Mouse (Mus musculus): ENCODE measurements around the gene Gimd1. TPM values are rescaled to one million over a fixed set of nuclear protein-coding genes. Genes with fewer than 3 reads are reported as not detected.

Gene Gimd1
- polyA plus RNA-seq, 1 experiment from 2014 or later, result not detected

- no peak overlapping the region for H3K4me3 ChIP-seq (ENCODE audit: low read depth, low read length)
- H3K27me3 ChIP-seq (ENCODE audit: control insufficient read depth, insufficient read depth, low read length), result no peaks in the 10 kb centered on the region
- no peaks in the 10 kb centered on the region for H3K36me3 ChIP-seq (ENCODE audit: control insufficient read depth, insufficient read depth, low read length)
- no peak for ATAC-seq (ENCODE audit: low FRiP score)
- H3K27ac ChIP-seq (ENCODE audit: low read depth, low read length), result no peak overlapping the region
- no peaks in the 10 kb centered on the region for H3K9me3 ChIP-seq (ENCODE audit: control insufficient read depth, low read length)
- H3K4me2 ChIP-seq, result no peak overlapping the region
- WGBS, result 92% methylated on average over 3 of the region's 3 CpGs
- H3K4me1 ChIP-seq (ENCODE audit: control insufficient read depth, insufficient read depth, low read length), result no peaks in the 10 kb centered on the region
- DNase-seq (ENCODE audit: low spot score, missing footprints), result no peak
- H3K9ac ChIP-seq (ENCODE audit: low read length), result no peak overlapping the region
Observed at GRCm38 (mm10) chr3:132637080-132637479, 7.5 kb downstream of the Gimd1 start.

GRCm38 (mm10) chr3:132644071-132644470 is 14.5 kb downstream of the Gimd1 start:
- Histone ChIP-seq H3K36me3 (ENCODE audit: control insufficient read depth, insufficient read depth, low read length) (no peaks in the 10 kb centered on the region), H3K27ac (ENCODE audit: low read depth, low read length) (no peak overlapping the region), H3K4me3 (ENCODE audit: low read depth, low read length) (no peak overlapping the region), H3K27me3 (ENCODE audit: control insufficient read depth, insufficient read depth, low read length) (no peaks in the 10 kb centered on the region), H3K4me2 (no peak overlapping the region), H3K9ac (ENCODE audit: low read length) (no peak overlapping the region), H3K4me1 (ENCODE audit: control insufficient read depth, insufficient read depth, low read length) (no peaks in the 10 kb centered on the region), H3K9me3 (ENCODE audit: control insufficient read depth, low read length) (no peaks in the 10 kb centered on the region)
- 87% methylated on average over 4 of the region's 4 CpGs for WGBS
- no peak for DNase-seq (ENCODE audit: low spot score, missing footprints)
- ATAC-seq (ENCODE audit: low FRiP score), result no peak

DNA sequence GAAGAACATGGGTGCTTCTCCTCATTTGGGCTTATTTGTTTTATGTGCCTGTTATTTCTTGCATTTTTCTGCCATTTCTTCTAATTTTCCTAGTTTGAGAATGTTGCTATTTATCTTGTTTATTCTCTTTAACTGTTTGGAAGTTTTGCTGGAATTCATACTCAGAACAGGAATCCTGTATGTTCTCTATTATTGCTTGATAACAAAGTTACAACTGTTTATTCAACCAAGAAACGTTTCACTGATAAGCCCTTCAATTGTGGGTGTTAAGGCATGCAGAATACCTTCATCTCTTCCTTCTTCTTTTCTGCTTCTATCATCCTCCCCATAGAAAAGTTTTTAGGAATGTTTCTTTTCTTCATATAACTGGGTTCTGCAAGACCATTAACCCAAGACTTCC is 17.2 kb downstream of the Gimd1 start:
- no peak for DNase-seq (ENCODE audit: low spot score, missing footprints)
- Histone ChIP-seq H3K9me3 (ENCODE audit: control insufficient read depth, low read length) (no peaks in the 10 kb centered on the region), H3K4me2 (no peak overlapping the region), H3K4me3 (ENCODE audit: low read depth, low read length) (no peak overlapping the region), H3K4me1 (ENCODE audit: control insufficient read depth, insufficient read depth, low read length) (no peaks in the 10 kb centered on the region), H3K27me3 (ENCODE audit: control insufficient read depth, insufficient read depth, low read length) (no peaks in the 10 kb centered on the region), H3K9ac (ENCODE audit: low read length) (no peak overlapping the region), H3K36me3 (ENCODE audit: control insufficient read depth, insufficient read depth, low read length) (no peaks in the 10 kb centered on the region), H3K27ac (ENCODE audit: low read depth, low read length) (no peak overlapping the region)
- ATAC-seq (ENCODE audit: low FRiP score), result no peak
- WGBS, result 57% methylated on average over 1 of the region's 1 CpGs

DNA sequence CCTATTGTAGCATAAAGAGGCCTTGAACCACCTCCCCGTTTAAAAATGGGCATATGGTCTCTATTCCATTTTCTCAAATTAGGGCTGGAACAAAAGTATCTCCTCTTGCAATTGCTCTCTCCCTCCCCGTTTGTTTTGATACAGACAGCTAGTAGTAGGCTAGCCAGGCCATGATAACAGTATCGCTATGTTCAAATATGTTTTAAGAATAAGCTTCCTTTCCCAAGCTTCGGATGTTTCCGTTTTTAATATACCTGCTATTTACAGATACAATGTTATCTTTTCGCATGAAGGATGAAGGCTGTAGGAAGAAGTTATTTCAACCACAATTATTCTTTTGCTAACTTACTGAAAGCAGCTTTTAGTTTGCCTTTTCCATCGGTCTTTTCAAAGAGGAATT is 19.7 kb downstream of the Gimd1 start:
- Histone ChIP-seq H3K9ac (ENCODE audit: low read length) (no peak overlapping the region), H3K27me3 (ENCODE audit: control insufficient read depth, insufficient read depth, low read length) (no peaks in the 10 kb centered on the region), H3K4me3 (ENCODE audit: low read depth, low read length) (no peak overlapping the region), H3K4me2 (no peak overlapping the region), H3K4me1 (ENCODE audit: control insufficient read depth, insufficient read depth, low read length) (no peaks in the 10 kb centered on the region), H3K27ac (ENCODE audit: low read depth, low read length) (no peak overlapping the region), H3K36me3 (ENCODE audit: control insufficient read depth, insufficient read depth, low read length) (no peaks in the 10 kb centered on the region), H3K9me3 (ENCODE audit: control insufficient read depth, low read length) (no peaks in the 10 kb centered on the region)
- ATAC-seq (ENCODE audit: low FRiP score) (no peak), DNase-seq (ENCODE audit: low spot score, missing footprints) (no peak)
- 89% methylated on average over 7 of the region's 7 CpGs for WGBS

GRCm38 (mm10) chr3:132650191-132650590 is 20.6 kb downstream of the Gimd1 start:
- Histone ChIP-seq H3K4me3 (ENCODE audit: low read depth, low read length) (no peak overlapping the region), H3K4me1 (ENCODE audit: control insufficient read depth, insufficient read depth, low read length) (no peaks in the 10 kb centered on the region), H3K9ac (ENCODE audit: low read length) (no peak overlapping the region), H3K9me3 (ENCODE audit: control insufficient read depth, low read length) (no peaks in the 10 kb centered on the region), H3K27me3 (ENCODE audit: control insufficient read depth, insufficient read depth, low read length) (no peaks in the 10 kb centered on the region), H3K27ac (ENCODE audit: low read depth, low read length) (no peak overlapping the region), H3K4me2 (no peak overlapping the region), H3K36me3 (ENCODE audit: control insufficient read depth, insufficient read depth, low read length) (no peaks in the 10 kb centered on the region)
- no peak for DNase-seq (ENCODE audit: low spot score, missing footprints)
- 89% methylated on average over 5 of the region's 5 CpGs for WGBS
- ATAC-seq (ENCODE audit: low FRiP score), result no peak

DNA sequence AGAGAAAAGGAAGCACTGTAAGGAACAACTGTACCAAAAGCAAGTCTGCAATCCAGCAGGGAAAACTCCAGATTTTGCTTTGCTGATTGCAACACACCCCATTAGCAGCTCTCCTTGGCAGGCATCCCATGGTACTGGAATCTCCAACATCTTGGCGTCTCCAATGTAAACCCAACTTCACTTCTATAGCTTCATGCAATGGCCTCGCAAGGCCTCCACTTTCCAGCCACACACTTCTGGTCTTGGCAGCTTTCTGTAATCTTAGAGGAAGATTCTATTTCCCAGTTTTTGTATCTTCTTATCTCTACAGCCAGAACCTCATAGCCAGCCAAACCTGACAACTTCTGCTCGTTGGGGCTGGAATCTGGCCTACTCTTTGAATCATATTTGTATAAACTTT is 22.2 kb downstream of the Gimd1 start:
- Histone ChIP-seq H3K4me2 (no peak overlapping the region), H3K36me3 (ENCODE audit: control insufficient read depth, insufficient read depth, low read length) (no peaks in the 10 kb centered on the region), H3K4me3 (ENCODE audit: low read depth, low read length) (no peak overlapping the region), H3K27me3 (ENCODE audit: control insufficient read depth, insufficient read depth, low read length) (no peaks in the 10 kb centered on the region), H3K27ac (ENCODE audit: low read depth, low read length) (no peak overlapping the region), H3K9ac (ENCODE audit: low read length) (no peak overlapping the region), H3K4me1 (ENCODE audit: control insufficient read depth, insufficient read depth, low read length) (no peaks in the 10 kb centered on the region), H3K9me3 (ENCODE audit: control insufficient read depth, low read length) (no peaks in the 10 kb centered on the region)
- ATAC-seq (ENCODE audit: low FRiP score) (no peak), DNase-seq (ENCODE audit: low spot score, missing footprints) (no peak)
- WGBS, result 88% methylated on average over 3 of the region's 3 CpGs

DNA sequence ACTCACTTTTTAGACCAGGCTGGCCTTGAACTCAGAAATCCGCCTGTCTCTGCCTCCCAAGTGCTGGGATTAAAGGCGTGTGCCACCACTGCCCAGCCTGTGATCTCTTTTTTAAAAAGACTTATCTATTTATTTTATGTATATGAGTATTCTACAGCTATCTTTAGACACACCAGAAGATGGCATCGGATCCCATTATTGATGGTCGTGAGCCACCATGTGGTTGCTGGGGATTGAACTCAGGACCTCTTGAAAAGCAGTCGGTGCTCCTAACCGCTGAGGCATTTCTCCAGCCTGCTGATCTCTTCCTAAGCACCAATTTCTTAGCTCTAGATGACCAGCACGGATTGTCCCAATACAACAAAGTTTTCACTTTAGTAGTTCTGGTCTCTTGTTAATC is 24.3 kb downstream of the Gimd1 start:
- DNase-seq (ENCODE audit: low spot score, missing footprints) (no peak), ATAC-seq (ENCODE audit: low FRiP score) (no peak)
- Histone ChIP-seq H3K4me1 (ENCODE audit: control insufficient read depth, insufficient read depth, low read length) (no peaks in the 10 kb centered on the region), H3K27me3 (ENCODE audit: control insufficient read depth, insufficient read depth, low read length) (no peaks in the 10 kb centered on the region), H3K27ac (ENCODE audit: low read depth, low read length) (no peak overlapping the region), H3K4me3 (ENCODE audit: low read depth, low read length) (no peak overlapping the region), H3K9ac (ENCODE audit: low read length) (no peak overlapping the region), H3K9me3 (ENCODE audit: control insufficient read depth, low read length) (no peaks in the 10 kb centered on the region), H3K4me2 (no peak overlapping the region), H3K36me3 (ENCODE audit: control insufficient read depth, insufficient read depth, low read length) (no peaks in the 10 kb centered on the region)
- WGBS, result 86% methylated on average over 7 of the region's 7 CpGs

GRCm38 (mm10) chr3:132655955-132656354 is 26.3 kb downstream of the Gimd1 start:
- DNase-seq (ENCODE audit: low spot score, missing footprints) (no peak), ATAC-seq (ENCODE audit: low FRiP score) (no peak)
- H3K4me1 ChIP-seq (ENCODE audit: control insufficient read depth, insufficient read depth, low read length), result no peaks in the 10 kb centered on the region
- peaks cover 3% of the 10 kb centered on the region; the same call in 1 of the 2 replicates for H3K36me3 ChIP-seq (ENCODE audit: control insufficient read depth, insufficient read depth, low read length)
- no peaks in the 10 kb centered on the region for H3K27me3 ChIP-seq (ENCODE audit: control insufficient read depth, insufficient read depth, low read length)
- H3K4me2 ChIP-seq, result no peak overlapping the region
- no peak overlapping the region for H3K9ac ChIP-seq (ENCODE audit: low read length)
- WGBS, result 78% methylated on average over 2 of the region's 2 CpGs
- H3K9me3 ChIP-seq (ENCODE audit: control insufficient read depth, low read length), result no peaks in the 10 kb centered on the region
- H3K27ac ChIP-seq (ENCODE audit: low read depth, low read length), result no peak overlapping the region
- no peak overlapping the region for H3K4me3 ChIP-seq (ENCODE audit: low read depth, low read length)

GRCm38 (mm10) chr3:132677494-132677893 is 47.9 kb downstream of the Gimd1 start:
- Histone ChIP-seq H3K4me1 (ENCODE audit: control insufficient read depth, insufficient read depth, low read length) (no peaks in the 10 kb centered on the region; the same call in 1 of the 2 replicates), H3K27ac (ENCODE audit: low read depth, low read length) (no peak overlapping the region), H3K36me3 (ENCODE audit: control insufficient read depth, insufficient read depth, low read length) (peaks cover 4% of the 10 kb centered on the region; the same call in 1 of the 2 replicates), H3K27me3 (ENCODE audit: control insufficient read depth, insufficient read depth, low read length) (no peaks in the 10 kb centered on the region), H3K9me3 (ENCODE audit: control insufficient read depth, low read length) (no peaks in the 10 kb centered on the region), H3K9ac (ENCODE audit: low read length) (no peak overlapping the region), H3K4me3 (ENCODE audit: low read depth, low read length) (no peak overlapping the region), H3K4me2 (no peak overlapping the region)
- 88% methylated on average over 2 of the region's 2 CpGs for WGBS
- DNase-seq (ENCODE audit: low spot score, missing footprints) (no peak), ATAC-seq (ENCODE audit: low FRiP score) (no peak)
